Mouse (Mus musculus): ENCODE measurements around the gene Rab40c.
A peak's percentile ranks its signal among the peaks of the same experiment; 100 is the strongest.

DNA sequence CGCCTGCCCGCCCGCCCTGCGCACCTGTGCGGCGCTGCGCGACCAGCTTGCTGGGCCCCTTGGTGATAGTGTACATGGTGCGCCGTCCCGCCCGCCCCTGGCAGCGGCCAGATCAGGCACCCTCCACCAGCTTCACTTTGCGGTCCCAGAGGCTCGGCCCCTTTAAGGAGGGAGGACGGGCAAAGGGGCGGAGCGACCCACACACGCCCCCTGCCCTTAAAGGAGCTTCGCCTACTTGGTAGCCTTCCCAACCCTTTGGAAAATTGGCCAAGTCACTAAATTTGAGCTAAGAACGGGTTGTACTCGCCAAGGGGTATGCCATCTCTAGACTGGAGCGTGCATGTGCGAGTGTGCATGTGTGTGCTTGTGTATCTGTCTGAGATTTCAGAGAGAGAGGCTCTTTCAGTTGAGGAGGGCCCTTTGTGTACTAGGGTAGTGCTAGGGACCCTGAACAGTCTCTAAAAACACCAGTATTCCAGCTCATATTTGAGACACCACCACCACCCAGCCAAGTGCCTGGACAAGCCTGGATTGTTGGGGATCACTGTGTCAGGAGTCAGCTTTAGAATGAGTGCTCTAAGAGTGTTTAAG, 50.8 kb downstream of the Rab40c start, which contains the start of gene Mcrip2:
- TF ChIP-seq CTCF (IDR thresholded peaks at IDR 0.05; ENCODE audit: insufficient read depth, low read depth, low read length), result 0 out of 2 replicates have a peak, but pooled peaks have one; percentile 6
- TF ChIP-seq POLR2A (IDR thresholded peaks at IDR 0.05; ENCODE audit: insufficient read depth, low read depth, low read length), result peak; percentile 64

Measured in olfactory bulb, adult 2 months (tissue).